Mouse (Mus musculus) liver, adult 2 months (tissue): Measurements from ENCODE around the gene Metrn. TPM values are rescaled to one million over a fixed set of nuclear protein-coding genes. Genes with fewer than 3 reads are reported as not detected.

Source experiments
- DNase-seq: peaks from one replicate; pipeline ENCODE4 v3.0.0-alpha.2; 2011; ENCODE audit warnings: low read depth, low spot score; ENCODE audit errors: extremely low read depth
- H3K27ac ChIP-seq: fragments of 200-500 bp; replicated peaks from 2 replicates; pipeline ENCODE4 v1.5.1; 2012; ENCODE audit warnings: low read depth, mild to moderate bottlenecking, control low read depth, inconsistent platforms, low read length; ENCODE audit not compliant: insufficient read depth
- H3K27me3 ChIP-seq: fragments of 200-500 bp; 2 replicates; pipeline ENCODE4 v1.6.1; 2012; ENCODE audit warnings: mild to moderate bottlenecking, moderate library complexity, low read length, inconsistent platforms; ENCODE audit not compliant: control insufficient read depth, insufficient read depth
- H3K36me3 ChIP-seq: fragments of 200-500 bp; 2 replicates; pipeline ENCODE4 v1.6.1; 2012; ENCODE audit warnings: low read length, inconsistent platforms; ENCODE audit not compliant: control insufficient read depth, insufficient read depth
- H3K4me1 ChIP-seq: fragments of 200-500 bp; 2 replicates; pipeline ENCODE4 v1.6.1; 2011; ENCODE audit warnings: low read length; ENCODE audit not compliant: control insufficient read depth, insufficient read depth
- H3K4me3 ChIP-seq: fragments of 200-500 bp; 2 replicates; pipeline ENCODE4 v1.5.1; 2011; ENCODE audit warnings: low read depth, mild to moderate bottlenecking, control low read depth, low read length, moderate library complexity; ENCODE audit not compliant: insufficient read depth
- H3K79me2 ChIP-seq: fragments of 200-500 bp; 2 replicates; pipeline ENCODE4 v1.6.1; 2012; ENCODE audit warnings: inconsistent platforms, mild to moderate bottlenecking, low read length, moderate library complexity; ENCODE audit not compliant: control insufficient read depth, insufficient read depth
- H3K9ac ChIP-seq: fragments of 200-500 bp; 2 replicates; pipeline ENCODE4 v1.6.1; 2012; ENCODE audit warnings: low read depth, mild to moderate bottlenecking, control low read depth, inconsistent platforms, low read length
- CTCF ChIP-seq: fragments of 200-500 bp; IDR thresholded peaks from 2 replicates; pipeline ENCODE4 v1.5.1; 2011; ENCODE audit warnings: low read depth, low read length, control low read depth
- POLR2A ChIP-seq: fragments of 200-500 bp; IDR thresholded peaks from 2 replicates; pipeline ENCODE4 v1.6.1; 2011; ENCODE audit warnings: low read length, control low read depth; ENCODE audit not compliant: insufficient read depth; ENCODE audit errors: extremely low read depth
- WGBS: fragments of 180-500 bp; shearing (Covaris S2); methylation state at CpG from one replicate; pipeline ENCODE4 v1.1.7; 2018; 5-methylcytosine and 5-hydroxymethylcytosine counted together
- polyA plus RNA-seq: library from polyadenylated mRNA; depleted of rRNA; stranded (reverse); fragments of >200 nt; gene quantifications from 2 replicates; pipeline ENCODE4 v1.2.3, GENCODE M21; 2012; rRNA removed
- total RNA-seq: library from RNA; depleted of rRNA; stranded (reverse); fragments of >200 nt; gene quantifications from 2 replicates; pipeline ENCODE4 v1.2.3, GENCODE M21; 2014; rRNA removed

Metrn gene
- total and polyA plus RNA-seq, 2 experiments: 21.6 to 22.2 TPM

DNA sequence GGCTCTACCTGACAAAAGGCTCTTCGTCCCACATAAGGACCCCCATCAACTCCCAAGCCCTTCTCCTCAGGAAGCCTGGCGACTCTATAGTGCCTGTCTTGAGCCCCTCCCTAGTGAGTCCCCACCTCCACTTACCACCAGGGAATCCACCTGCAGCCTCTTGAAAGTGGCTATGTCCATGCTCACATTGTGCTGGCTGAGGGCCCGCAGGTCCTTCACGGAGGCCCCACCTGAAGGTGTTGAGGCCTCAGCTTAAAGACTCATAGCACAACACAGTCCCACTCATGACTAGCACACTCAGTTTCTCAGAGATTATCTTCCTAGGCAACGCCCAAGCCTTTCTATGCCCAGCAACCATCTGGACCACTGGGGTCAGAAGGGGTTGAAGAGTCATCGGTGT lies 47.6 kb downstream of the Metrn start:
- no peak for DNase-seq
- TF ChIP-seq POLR2A: no peak
- no peak for TF ChIP-seq CTCF

DNA sequence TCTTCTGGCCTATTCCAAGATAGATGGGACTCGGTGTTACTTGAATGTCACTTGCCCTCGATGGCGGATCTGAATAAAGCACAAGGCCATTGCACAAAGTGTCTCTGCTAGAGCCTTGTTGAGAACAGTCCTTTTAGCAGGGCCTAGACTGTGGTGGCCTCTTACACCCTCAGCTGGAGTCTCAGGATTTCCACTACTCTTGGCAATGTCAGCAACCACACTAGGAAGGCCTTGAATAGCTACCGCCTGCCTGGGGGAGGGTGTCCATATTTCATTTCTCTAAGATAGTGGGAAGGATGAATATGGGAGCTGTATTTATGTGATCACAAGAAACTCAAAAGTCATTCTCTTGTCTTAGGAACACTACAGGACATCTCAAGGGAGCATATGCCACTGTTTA lies 48.7 kb downstream of the Metrn start:
- no peak overlapping the region for H3K4me3 ChIP-seq
- no peak overlapping the region for H3K9ac ChIP-seq
- no peak for DNase-seq
- no peaks in the 10 kb centered on the region for H3K36me3 ChIP-seq
- H3K79me2 ChIP-seq: no peaks in the 10 kb centered on the region
- no peaks in the 10 kb centered on the region for H3K27me3 ChIP-seq
- 93% methylated on average over 4 of the region's 4 CpGs for WGBS
- TF ChIP-seq CTCF (no peak), POLR2A (no peak)
- no peaks in the 10 kb centered on the region for H3K4me1 ChIP-seq
- H3K27ac ChIP-seq: no peak overlapping the region

More for the DNA sequence above, 47.6 kb downstream of the Metrn start:
- Histone ChIP-seq H3K27me3 (no peaks in the 10 kb centered on the region), H3K27ac (no peak overlapping the region), H3K9ac (no peak overlapping the region), H3K4me3 (no peak overlapping the region), H3K79me2 (no peaks in the 10 kb centered on the region), H3K36me3 (no peaks in the 10 kb centered on the region), H3K4me1 (no peaks in the 10 kb centered on the region)
- WGBS: 85% methylated on average over 6 of the region's 6 CpGs

DNA sequence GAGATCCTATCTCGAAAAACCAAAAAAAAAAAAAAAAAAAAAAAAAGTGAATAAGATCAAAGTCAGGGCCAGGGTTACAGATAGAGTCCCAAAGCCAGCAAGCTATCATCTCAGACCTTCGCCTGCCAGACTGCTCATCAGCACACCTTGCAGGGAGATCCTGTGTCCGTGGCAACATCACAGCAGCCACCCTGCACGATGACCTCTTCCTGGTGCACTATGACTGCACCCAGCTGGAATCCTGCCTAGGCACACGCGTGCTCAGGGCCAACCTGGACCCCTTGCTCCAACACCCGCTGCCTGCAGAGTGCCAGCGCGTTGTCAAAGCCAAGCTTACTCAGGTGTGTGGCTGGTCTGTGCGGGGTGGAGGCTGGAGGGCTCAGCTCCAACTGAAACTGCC lies 52.6 kb downstream of the Metrn start:
- H3K9ac ChIP-seq: no peak overlapping the region
- WGBS: 63% methylated on average over 10 of the region's 10 CpGs
- TF ChIP-seq POLR2A: no peak
- no peak for TF ChIP-seq CTCF

DNA sequence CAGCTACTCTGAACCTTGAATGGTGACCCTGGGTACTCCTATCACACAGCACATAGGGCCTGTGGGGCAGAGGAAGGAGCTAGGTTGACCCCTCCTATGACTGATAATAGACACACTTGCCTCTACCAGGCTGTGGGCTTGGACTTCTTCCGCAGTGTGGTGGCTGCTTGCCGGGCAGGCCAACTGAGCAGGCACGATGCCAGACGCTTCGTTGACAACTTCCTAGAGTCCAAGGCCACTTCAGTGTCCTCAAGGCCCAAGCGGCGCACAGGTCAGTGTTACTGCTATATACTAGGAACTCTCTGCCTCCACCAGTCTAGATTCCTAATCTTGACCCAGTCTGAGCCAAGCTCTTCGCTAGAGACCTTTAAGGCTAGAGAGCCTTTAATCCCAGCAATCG lies 53.1 kb downstream of the Metrn start:
- H3K4me1 ChIP-seq: no peaks in the 10 kb centered on the region
- no peaks in the 10 kb centered on the region for H3K79me2 ChIP-seq
- TF ChIP-seq CTCF (no peak), POLR2A (no peak)
- no peak overlapping the region for H3K27ac ChIP-seq
- H3K27me3 ChIP-seq: no peaks in the 10 kb centered on the region
- DNase-seq: no peak
- WGBS: 73% methylated on average over 9 of the region's 9 CpGs
- H3K9ac ChIP-seq: no peak overlapping the region
- no peak overlapping the region for H3K4me3 ChIP-seq
- H3K36me3 ChIP-seq: no peaks in the 10 kb centered on the region

More for the DNA sequence above, 52.6 kb downstream of the Metrn start:
- Histone ChIP-seq H3K4me3 (no peak overlapping the region), H3K79me2 (no peaks in the 10 kb centered on the region), H3K27ac (no peak overlapping the region), H3K4me1 (no peaks in the 10 kb centered on the region), H3K27me3 (no peaks in the 10 kb centered on the region), H3K36me3 (no peaks in the 10 kb centered on the region)
- DNase-seq: no peak

Other genes with a start within 250 kb of the Metrn start
- gene Sox8, start 226.4 kb downstream of the Metrn start, total RNA-seq: not detected in 2 replicates
- gene Sox8, start 226.4 kb downstream of the Metrn start, polyA plus RNA-seq: not detected in 2 replicates
- gene Lmf1, start 218.1 kb downstream of the Metrn start, total RNA-seq: 26.9 and 31.3 TPM in 2 replicates
- gene Lmf1, start 218.1 kb downstream of the Metrn start, polyA plus RNA-seq: 35.2 and 38.4 TPM in 2 replicates
- gene Gng13, start 80.0 kb downstream of the Metrn start, total RNA-seq: not detected in 2 replicates
- not detected in 2 replicates for gene Gng13, start 80.0 kb downstream of the Metrn start, polyA plus RNA-seq
- gene Chtf18, start 69.7 kb downstream of the Metrn start, total RNA-seq: 0.18 and 0.47 TPM in 2 replicates
- 0.31 and 0.35 TPM in 2 replicates for gene Chtf18, start 69.7 kb downstream of the Metrn start, polyA plus RNA-seq
- 1.0 and 2.1 TPM in 2 replicates for gene Rpusd1, start 69.5 kb downstream of the Metrn start, total RNA-seq
- 7.3 and 9.0 TPM in 2 replicates for gene Rpusd1, start 69.5 kb downstream of the Metrn start, polyA plus RNA-seq
- not detected in 2 replicates for gene Mslnl, start 61.1 kb downstream of the Metrn start, total RNA-seq
- gene Mslnl, start 61.1 kb downstream of the Metrn start, polyA plus RNA-seq: not detected in 2 replicates
- gene Msln, start 42.8 kb downstream of the Metrn start, total RNA-seq: 0.34 and 0.74 TPM in 2 replicates
- gene Msln, start 42.8 kb downstream of the Metrn start, polyA plus RNA-seq: 1.1 and 2.0 TPM in 2 replicates
- 14.9 and 20.6 TPM in 2 replicates for gene Narfl, start 23.4 kb downstream of the Metrn start, total RNA-seq
- 19.4 and 22.5 TPM in 2 replicates for gene Narfl, start 23.4 kb downstream of the Metrn start, polyA plus RNA-seq
- gene Haghl, start 11.5 kb downstream of the Metrn start, total RNA-seq: 6.0 and 6.7 TPM in 2 replicates
- 11.2 and 14.1 TPM in 2 replicates for gene Haghl, start 11.5 kb downstream of the Metrn start, polyA plus RNA-seq
- not detected in 2 replicates for gene Ccdc78, start 10.6 kb downstream of the Metrn start, total RNA-seq
- 0.06 TPM in 1 of 2 replicates, not detected in the other for gene Ccdc78, start 10.6 kb downstream of the Metrn start, polyA plus RNA-seq
- 55.0 and 69.3 TPM in 2 replicates for gene Fam173a, start 4.2 kb downstream of the Metrn start, total RNA-seq
- gene Fam173a, start 4.2 kb downstream of the Metrn start, polyA plus RNA-seq: 89.3 and 106 TPM in 2 replicates
- 0.28 and 0.54 TPM in 2 replicates for gene AC134908.4, start 1.5 kb downstream of the Metrn start, total RNA-seq
- gene AC134908.4, start 1.5 kb downstream of the Metrn start, polyA plus RNA-seq: 0.35 and 0.37 TPM in 2 replicates
- 0.07 TPM in 1 of 2 replicates, not detected in the other for gene Fbxl16, start 11.9 kb upstream of the Metrn start, total RNA-seq
- 0.12 and 0.33 TPM in 2 replicates for gene Fbxl16, start 11.9 kb upstream of the Metrn start, polyA plus RNA-seq
- gene Wdr24, start 26.5 kb upstream of the Metrn start, total RNA-seq: 13.3 and 15.6 TPM in 2 replicates
- gene Wdr24, start 26.5 kb upstream of the Metrn start, polyA plus RNA-seq: 23.9 and 24.8 TPM in 2 replicates
- gene Jmjd8, start 31.7 kb upstream of the Metrn start, total RNA-seq: 25.6 and 30.5 TPM in 2 replicates
- 75.0 and 78.4 TPM in 2 replicates for gene Jmjd8, start 31.7 kb upstream of the Metrn start, polyA plus RNA-seq
- 50.4 and 55.3 TPM in 2 replicates for gene Stub1, start 36.3 kb upstream of the Metrn start, total RNA-seq
- gene Stub1, start 36.3 kb upstream of the Metrn start, polyA plus RNA-seq: 81.3 and 94.4 TPM in 2 replicates
- gene Rhbdl1, start 40.2 kb upstream of the Metrn start, total RNA-seq: 0.40 and 0.74 TPM in 2 replicates
- 3.8 and 5.5 TPM in 2 replicates for gene Rhbdl1, start 40.2 kb upstream of the Metrn start, polyA plus RNA-seq
- 2.7 and 4.8 TPM in 2 replicates for gene Gm20683, start 44.6 kb upstream of the Metrn start, total RNA-seq
- gene Gm20683, start 44.6 kb upstream of the Metrn start, polyA plus RNA-seq: 19.1 and 26.9 TPM in 2 replicates
- gene Rhot2, start 47.7 kb upstream of the Metrn start, total RNA-seq: 18.0 and 20.9 TPM in 2 replicates
- gene Rhot2, start 47.7 kb upstream of the Metrn start, polyA plus RNA-seq: 63.0 and 71.1 TPM in 2 replicates
- 2.7 and 3.3 TPM in 2 replicates for gene Wdr90, start 64.4 kb upstream of the Metrn start, total RNA-seq
- gene Wdr90, start 64.4 kb upstream of the Metrn start, polyA plus RNA-seq: 9.0 and 14.1 TPM in 2 replicates
- 26.1 and 36.0 TPM in 2 replicates for gene Mcrip2, start 71.6 kb upstream of the Metrn start, total RNA-seq
- 139 and 141 TPM in 2 replicates for gene Mcrip2, start 71.6 kb upstream of the Metrn start, polyA plus RNA-seq
- 129 and 131 TPM in 2 replicates for gene Mettl26, start 77.9 kb upstream of the Metrn start, total RNA-seq
- gene Mettl26, start 77.9 kb upstream of the Metrn start, polyA plus RNA-seq: 415 and 439 TPM in 2 replicates
- gene Wfikkn1, start 83.7 kb upstream of the Metrn start, total RNA-seq: 0.07 and 0.09 TPM in 2 replicates
- gene Wfikkn1, start 83.7 kb upstream of the Metrn start, polyA plus RNA-seq: 0.24 and 0.92 TPM in 2 replicates
- 6.1 and 7.2 TPM in 2 replicates for gene Rab40c, start 122.6 kb upstream of the Metrn start, total RNA-seq
- 22.8 and 24.1 TPM in 2 replicates for gene Rab40c, start 122.6 kb upstream of the Metrn start, polyA plus RNA-seq
- 11.5 and 16.0 TPM in 2 replicates for gene Pigq, start 147.8 kb upstream of the Metrn start, total RNA-seq
- 51.6 and 52.5 TPM in 2 replicates for gene Pigq, start 147.8 kb upstream of the Metrn start, polyA plus RNA-seq
- 1.2 TPM in 1 of 2 replicates, not detected in the other for gene Nhlrc4, start 147.8 kb upstream of the Metrn start, total RNA-seq
- gene Nhlrc4, start 147.8 kb upstream of the Metrn start, polyA plus RNA-seq: 0.04 TPM in 1 of 2 replicates, not detected in the other
- gene A930017K11Rik, start 155.4 kb upstream of the Metrn start, total RNA-seq: not detected in 2 replicates
- gene A930017K11Rik, start 155.4 kb upstream of the Metrn start, polyA plus RNA-seq: not detected in 2 replicates
- 1.8 and 3.0 TPM in 2 replicates for gene Capn15, start 188.7 kb upstream of the Metrn start, total RNA-seq
- gene Capn15, start 188.7 kb upstream of the Metrn start, polyA plus RNA-seq: 16.8 and 23.3 TPM in 2 replicates